Mouse (Mus musculus) spleen, adult 2 months (tissue): Measurements from ENCODE around the gene Tmem212. TPM values are rescaled to one million over a fixed set of nuclear protein-coding genes. Genes with fewer than 3 reads are reported as not detected.

ENCODE experiments used
- DNase-seq, 2 experiments: peaks; one replicate each; pipeline versions ENCODE4 v3.0.0 to v3.0.0-alpha.2; 2012 to 2021; ENCODE audit warnings: low spot score in 2 of 2, low read depth in 1 of 2
- H3K27ac ChIP-seq: fragments of 200-500 bp; 2 replicates; pipeline ENCODE4 v1.5.1; 2012; ENCODE audit warnings: low read length, inconsistent platforms; ENCODE audit not compliant: insufficient read depth
- H3K27me3 ChIP-seq: fragments of 200-500 bp; 2 replicates; pipeline ENCODE4 v1.6.1; 2012; ENCODE audit warnings: mild to moderate bottlenecking, moderate library complexity, low read length, inconsistent platforms; ENCODE audit not compliant: control insufficient read depth, insufficient read depth
- H3K36me3 ChIP-seq: fragments of 200-500 bp; 2 replicates; pipeline ENCODE4 v1.6.1; 2012; ENCODE audit warnings: mild to moderate bottlenecking, low read length, inconsistent platforms; ENCODE audit not compliant: control insufficient read depth, insufficient read depth
- H3K4me1 ChIP-seq: fragments of 200-500 bp; 2 replicates; pipeline ENCODE4 v1.6.1; 2011; ENCODE audit warnings: inconsistent platforms; ENCODE audit not compliant: control insufficient read depth, insufficient read depth, insufficient read length
- H3K4me3 ChIP-seq: fragments of 200-500 bp; 2 replicates; pipeline ENCODE4 v1.5.1; 2011; ENCODE audit warnings: mild to moderate bottlenecking, inconsistent platforms; ENCODE audit not compliant: insufficient read depth, insufficient read length; ENCODE audit errors: extremely low read depth
- CTCF ChIP-seq: fragments of 200-500 bp; IDR thresholded peaks from 2 replicates; pipeline ENCODE4 v1.5.1; 2011; ENCODE audit warnings: mild to moderate bottlenecking, inconsistent platforms; ENCODE audit not compliant: insufficient read depth, insufficient read length, insufficient replicate concordance; ENCODE audit errors: extremely low read depth
- POLR2A ChIP-seq: fragments of 200-500 bp; IDR thresholded peaks from 2 replicates; pipeline ENCODE4 v1.6.1; 2011; ENCODE audit warnings: low read depth, low read length, inconsistent platforms
- WGBS: fragments of 180-500 bp; shearing (Covaris S2); methylation state at CpG from one replicate; pipeline ENCODE4 v1.1.7; 2018; 5-methylcytosine and 5-hydroxymethylcytosine counted together
- polyA plus RNA-seq: library from polyadenylated mRNA; depleted of rRNA; stranded (reverse); fragments of >200 nt; gene quantifications from 2 replicates; pipeline ENCODE4 v1.2.3, GENCODE M21; 2012

The Tmem212 gene
- polyA plus RNA-seq, 1 experiment = not detected

DNA sequence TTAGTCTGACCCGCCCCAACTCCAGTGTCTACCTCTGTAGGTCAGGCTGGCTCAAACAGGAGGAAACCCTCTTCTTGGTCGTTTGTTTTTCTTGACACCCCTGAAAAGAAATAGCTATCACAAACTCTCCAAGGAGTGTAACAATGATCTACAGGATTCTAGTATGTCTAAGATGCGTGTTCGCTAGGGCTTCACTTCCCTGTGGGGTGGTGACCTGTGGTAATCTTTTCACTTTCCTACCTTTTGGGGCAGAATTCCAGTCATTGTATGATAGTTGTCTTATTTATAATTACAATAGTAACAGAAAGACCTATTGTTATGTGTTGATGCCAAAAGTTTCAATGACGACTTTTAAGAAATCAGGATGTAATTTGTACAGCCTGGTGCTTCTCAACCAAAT, 40.6 kb upstream of the Tmem212 start:
- H3K36me3 ChIP-seq = no peaks in the 10 kb centered on the region
- TF ChIP-seq POLR2A (no peak), CTCF (no peak)
- H3K27ac ChIP-seq = no peak overlapping the region
- DNase-seq = no peak
- WGBS = 85% methylated on average over 5 of the region's 5 CpGs
- H3K4me3 ChIP-seq = no peak overlapping the region
- H3K4me1 ChIP-seq = no peaks in the 10 kb centered on the region; the same call in 1 of the 2 replicates
- H3K27me3 ChIP-seq = peaks cover 3% of the 10 kb centered on the region; the same call in 1 of the 2 replicates

DNA sequence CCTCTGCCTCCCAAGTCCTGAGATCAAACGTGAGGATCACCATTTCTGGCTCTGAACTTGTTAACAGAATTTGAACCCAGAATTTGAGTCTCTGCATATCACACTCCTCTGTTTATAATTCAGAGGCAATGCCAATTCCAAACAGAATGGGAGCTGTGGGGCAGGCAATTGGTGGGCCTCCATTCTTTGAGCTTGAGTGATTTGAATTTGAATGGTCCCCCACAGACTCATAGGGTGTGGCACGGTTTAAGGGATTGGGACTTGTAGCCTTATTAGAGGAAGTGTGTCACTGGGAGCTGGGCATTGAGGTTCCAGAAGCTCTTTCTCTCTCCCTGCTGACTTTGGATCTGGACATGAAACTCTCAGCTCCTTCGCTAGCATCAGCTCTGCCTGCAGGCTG, 39.5 kb upstream of the Tmem212 start:
- Histone ChIP-seq H3K4me1 (no peaks in the 10 kb centered on the region; the same call in 1 of the 2 replicates), H3K4me3 (no peak overlapping the region), H3K36me3 (no peaks in the 10 kb centered on the region), H3K27ac (no peak overlapping the region), H3K27me3 (peaks cover 3% of the 10 kb centered on the region; the same call in 1 of the 2 replicates)
- WGBS = 84% methylated on average over 3 of the region's 3 CpGs
- no peak for DNase-seq
- no peak for TF ChIP-seq POLR2A
- TF ChIP-seq CTCF = no peak

DNA sequence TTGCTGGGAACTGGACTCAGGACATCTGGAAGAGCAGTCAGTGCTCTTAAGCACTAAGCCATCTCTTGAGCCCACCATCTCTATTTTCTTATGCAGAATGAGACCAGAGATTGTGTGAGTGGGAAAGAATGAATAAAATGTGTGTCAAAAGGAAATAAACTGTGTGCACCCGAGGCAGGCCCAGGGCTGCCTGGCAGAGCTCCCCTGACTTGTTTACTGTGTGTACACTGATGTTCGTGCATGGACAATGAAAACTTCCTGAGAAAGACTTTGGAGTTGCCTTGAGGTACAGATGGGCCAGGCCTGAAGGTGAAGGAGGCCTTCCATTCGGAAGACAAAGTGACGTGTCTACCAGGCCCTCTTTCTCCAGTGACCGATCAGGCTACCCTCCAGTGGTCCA, 36.2 kb upstream of the Tmem212 start:
- Histone ChIP-seq H3K27ac (no peak overlapping the region), H3K4me3 (no peak overlapping the region), H3K36me3 (no peaks in the 10 kb centered on the region), H3K4me1 (no peaks in the 10 kb centered on the region), H3K27me3 (no peaks in the 10 kb centered on the region; the same call in 1 of the 2 replicates)
- no peak for TF ChIP-seq CTCF
- TF ChIP-seq POLR2A = no peak
- 89% methylated on average over 5 of the region's 5 CpGs for WGBS
- no peak for DNase-seq

DNA sequence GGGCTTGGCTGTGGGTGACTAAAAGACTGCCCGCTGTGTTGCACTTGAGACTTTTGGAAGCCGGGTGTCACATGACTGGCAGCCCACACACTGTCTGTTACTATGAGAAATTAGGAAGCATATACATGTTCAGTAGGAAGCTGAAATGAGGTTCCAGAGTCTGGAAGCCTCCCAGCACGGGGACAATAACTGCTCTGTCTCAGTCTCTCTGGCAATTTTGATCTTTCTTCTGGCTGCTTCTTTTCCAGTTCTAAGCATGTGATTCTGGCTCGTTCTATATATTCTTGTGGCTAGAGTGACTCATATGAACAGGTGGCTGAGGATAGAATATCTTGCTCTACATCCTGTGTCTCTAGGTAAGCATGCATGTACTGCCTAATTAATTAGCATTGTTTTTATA, 33.1 kb upstream of the Tmem212 start:
- 84% methylated on average over 4 of the region's 4 CpGs for WGBS
- no peak overlapping the region for H3K4me3 ChIP-seq
- no peak overlapping the region for H3K27ac ChIP-seq
- no peak for DNase-seq
- TF ChIP-seq CTCF = no peak
- no peak for TF ChIP-seq POLR2A
- H3K4me1 ChIP-seq = no peaks in the 10 kb centered on the region
- no peaks in the 10 kb centered on the region for H3K27me3 ChIP-seq
- no peaks in the 10 kb centered on the region for H3K36me3 ChIP-seq

DNA sequence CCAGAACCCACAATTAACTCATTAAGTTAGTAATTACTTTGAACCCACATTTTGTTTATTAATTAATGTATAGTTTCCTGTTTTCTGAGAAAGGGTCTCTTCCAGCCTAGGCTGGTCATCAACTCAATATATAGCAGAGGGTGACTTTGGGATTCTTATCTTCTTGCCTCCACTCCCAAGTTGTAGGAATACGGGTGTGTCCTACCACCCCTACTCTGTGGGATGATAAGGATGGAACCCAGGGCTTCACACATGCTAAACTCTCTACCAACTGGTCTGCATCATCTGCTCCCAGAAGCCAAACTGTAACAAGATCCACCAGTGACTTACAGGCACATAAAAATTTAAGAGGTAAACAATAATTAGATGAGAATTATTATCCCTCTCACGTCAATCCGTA, 27.9 kb upstream of the Tmem212 start:
- Histone ChIP-seq H3K4me1 (no peaks in the 10 kb centered on the region), H3K27ac (no peak overlapping the region), H3K4me3 (no peak overlapping the region), H3K27me3 (no peaks in the 10 kb centered on the region), H3K36me3 (no peaks in the 10 kb centered on the region)
- DNase-seq = no peak
- WGBS = 91% methylated on average over 3 of the region's 3 CpGs
- TF ChIP-seq CTCF (no peak), POLR2A (no peak)

DNA sequence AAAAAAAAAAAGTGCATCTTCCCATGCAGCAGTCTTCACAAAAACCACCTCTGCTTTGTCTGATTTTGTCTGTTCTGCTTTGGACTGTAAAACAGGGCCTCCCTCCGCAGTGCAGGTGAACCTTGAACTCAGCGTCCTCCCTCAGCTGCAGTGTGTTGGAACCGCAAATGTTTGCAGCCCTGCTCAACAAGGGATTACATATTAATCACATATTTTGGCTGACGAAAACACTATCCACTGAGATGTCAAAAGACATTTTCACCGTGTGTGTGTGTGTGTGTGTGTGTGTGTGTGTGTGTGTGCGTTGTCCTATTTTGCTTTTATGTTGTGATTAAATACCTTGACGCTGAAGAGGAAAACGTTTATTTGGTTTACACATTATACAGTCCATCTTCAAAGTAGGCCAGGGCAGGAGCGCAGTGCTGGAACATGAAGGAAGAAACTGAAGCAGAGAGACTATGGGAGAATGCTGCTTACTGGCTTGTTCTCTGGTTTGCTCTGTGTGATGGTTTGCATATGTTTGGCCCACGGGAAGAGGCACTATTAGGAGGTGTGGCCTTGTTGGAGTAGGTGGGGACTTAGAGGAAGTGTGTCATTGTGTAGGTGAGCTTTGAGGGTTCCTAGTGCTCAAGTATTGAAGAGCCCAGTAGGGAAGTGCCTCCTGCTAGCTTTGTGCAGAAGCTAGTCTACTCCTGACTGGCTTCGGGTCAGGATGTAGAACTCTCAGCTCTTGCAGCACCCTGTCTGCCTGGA, 25.3 kb upstream of the Tmem212 start:
- 90% methylated on average over 11 of the region's 11 CpGs for WGBS
- Histone ChIP-seq H3K27me3 (no peaks in the 10 kb centered on the region), H3K27ac (no peak overlapping the region), H3K36me3 (no peaks in the 10 kb centered on the region), H3K4me1 (no peaks in the 10 kb centered on the region), H3K4me3 (no peak overlapping the region)
- no peak for DNase-seq
- TF ChIP-seq POLR2A (no peak), CTCF (no peak)
